Mouse (Mus musculus): ENCODE measurements around the gene Ms4a4c. TPM values are rescaled to one million over a fixed set of nuclear protein-coding genes. Genes with fewer than 3 reads are reported as not detected.
"Not testable (repeated sequence)": the region's sequence is repeated elsewhere in the genome, so short reads cannot be mapped to it uniquely, and the experiment has no call there.

Gene Ms4a4c
- polyA plus RNA-seq, 1 experiment: not detected

DNA sequence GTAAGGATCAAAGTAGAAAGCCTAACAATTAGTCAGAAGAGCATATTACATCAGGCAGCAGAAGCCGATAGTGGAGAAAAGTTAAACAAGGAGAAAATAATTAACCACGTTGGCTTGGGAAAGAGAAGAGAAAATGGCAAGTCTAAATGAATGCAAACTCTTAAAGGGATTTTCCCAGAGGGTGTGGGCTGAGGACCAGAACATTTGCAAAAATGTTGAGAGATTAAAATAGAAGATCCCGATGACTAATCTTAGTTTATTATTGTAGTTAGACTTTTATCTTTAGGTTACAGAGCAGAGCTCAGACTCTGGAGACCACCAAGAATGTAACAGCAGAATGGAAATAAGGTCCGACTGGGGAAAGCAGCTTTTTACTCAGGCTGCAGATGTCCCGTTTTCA is 61.9 kb downstream of the Ms4a4c start:
- Histone ChIP-seq H3ac (ENCODE audit: control insufficient read depth, insufficient read length, low read depth) (no peak overlapping the region), H3K27me3 (ENCODE audit: control insufficient read depth, insufficient read depth, insufficient read length) (no peaks in the 10 kb centered on the region), H3K79me3 (ENCODE audit: low read depth) (no peaks in the 10 kb centered on the region), H3K36me3 (ENCODE audit: control insufficient read depth, insufficient read depth) (no peaks in the 10 kb centered on the region), H3K4me3 (ENCODE audit: insufficient read depth, poor library complexity, severe bottlenecking) (no peak overlapping the region), H3K79me2 (ENCODE audit: control insufficient read depth, insufficient read depth) (no peaks in the 10 kb centered on the region)
- no peak for TF ChIP-seq MAX (IDR thresholded peaks at IDR 0.05)
- no peak for TF ChIP-seq MYOD1 (IDR thresholded peaks at IDR 0.05; ENCODE audit: control insufficient read depth, insufficient read length, low read depth)
- TF ChIP-seq FOSL1 (IDR thresholded peaks at IDR 0.05; ENCODE audit: insufficient read depth, low read length, poor library complexity, severe bottlenecking): no peak
- no peak for TF ChIP-seq CTCF (IDR thresholded peaks at IDR 0.05; ENCODE audit: control insufficient read depth, insufficient read depth, insufficient read length)
- no peak for TF ChIP-seq CEBPB (IDR thresholded peaks at IDR 0.05; ENCODE audit: low read depth)
- TF ChIP-seq USF1 (IDR thresholded peaks at IDR 0.05; ENCODE audit: low read depth): no peak
- no peak for TF ChIP-seq MYOG (IDR thresholded peaks at IDR 0.05; ENCODE audit: control insufficient read depth, extremely low read depth, insufficient read length)

DNA sequence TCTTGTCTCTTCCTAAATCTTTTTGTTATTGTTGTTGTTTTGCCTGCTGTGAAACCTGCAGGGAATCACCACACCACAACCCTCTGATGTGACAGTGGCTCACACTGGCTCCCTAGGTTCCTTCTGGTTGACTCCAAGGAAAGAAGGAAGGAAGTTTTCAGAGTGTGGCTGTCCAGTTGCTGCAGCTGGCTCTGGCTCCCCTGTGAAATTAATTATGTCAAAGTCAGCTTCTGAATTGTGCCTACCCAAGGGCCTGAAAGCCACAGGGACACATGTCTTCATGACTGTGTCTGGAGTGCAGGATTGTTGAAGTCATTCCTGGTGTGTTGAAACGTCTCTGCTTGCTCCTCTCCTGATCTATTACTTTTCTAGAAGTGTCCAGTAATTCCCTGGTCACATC is 63.8 kb downstream of the Ms4a4c start:
- H3ac ChIP-seq (ENCODE audit: control insufficient read depth, insufficient read length, low read depth); H3K79me2 ChIP-seq (ENCODE audit: control insufficient read depth, insufficient read depth); H3K79me3 ChIP-seq (ENCODE audit: low read depth); H3K4me3 ChIP-seq (ENCODE audit: insufficient read depth, poor library complexity, severe bottlenecking); H3K27me3 ChIP-seq (ENCODE audit: control insufficient read depth, insufficient read depth, insufficient read length); H3K36me3 ChIP-seq (ENCODE audit: control insufficient read depth, insufficient read depth): not testable (repeated sequence)

DNA sequence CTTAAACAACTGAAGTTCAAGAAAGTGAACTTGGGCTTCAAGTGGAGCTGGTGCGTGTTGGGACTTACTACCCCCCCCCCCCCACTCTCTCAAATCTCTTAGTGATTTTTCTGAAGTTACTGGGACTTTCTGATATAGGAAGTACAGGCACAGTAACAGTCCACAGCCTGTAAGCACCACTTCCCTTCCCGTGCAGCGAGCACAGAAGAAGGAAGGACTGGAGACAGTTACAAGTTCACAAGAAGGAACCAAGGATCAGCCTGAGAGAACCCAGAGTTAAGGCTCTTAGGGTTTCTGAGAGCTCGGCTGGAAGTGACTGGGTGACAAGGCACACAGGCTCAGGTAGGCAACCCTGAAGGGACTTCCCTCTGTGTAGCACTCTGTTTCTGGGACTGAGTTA is 64.6 kb downstream of the Ms4a4c start, which contains the start of gene Ms4a6c:
Gene Ms4a6c, plus strand, starts transcription at position 152 of the 400 bp plus-strand sequence.
- H3K79me2 ChIP-seq (ENCODE audit: control insufficient read depth, insufficient read depth); H3K79me3 ChIP-seq (ENCODE audit: low read depth): not testable (repeated sequence)

More for the DNA sequence above, 64.6 kb downstream of the Ms4a4c start, which contains the start of gene Ms4a6c:
- H3K27me3 ChIP-seq (ENCODE audit: control insufficient read depth, insufficient read depth, insufficient read length); H3ac ChIP-seq (ENCODE audit: control insufficient read depth, insufficient read length, low read depth); H3K4me3 ChIP-seq (ENCODE audit: insufficient read depth, poor library complexity, severe bottlenecking); H3K36me3 ChIP-seq (ENCODE audit: control insufficient read depth, insufficient read depth): not testable (repeated sequence)

Other genes with a start within 250 kb of the Ms4a4c start
- gene 1700025F22Rik, start 239.4 kb upstream of the Ms4a4c start, polyA plus RNA-seq (2012; fragmentation: generic; extraction: Trizol): not detected
- gene Ms4a13, start 208.0 kb upstream of the Ms4a4c start, polyA plus RNA-seq (2012; fragmentation: generic; extraction: Trizol): not detected
- not detected for gene Ms4a12, start 172.3 kb upstream of the Ms4a4c start, polyA plus RNA-seq (2012; fragmentation: generic; extraction: Trizol)
- not detected for gene Ms4a1, start 138.5 kb upstream of the Ms4a4c start, polyA plus RNA-seq (2012; fragmentation: generic; extraction: Trizol)
- gene Ms4a5, start 120.9 kb upstream of the Ms4a4c start, polyA plus RNA-seq (2012; fragmentation: generic; extraction: Trizol): not detected
- gene Ms4a14, start 90.3 kb upstream of the Ms4a4c start, polyA plus RNA-seq (2012; fragmentation: generic; extraction: Trizol): not detected
- not detected for gene Ms4a7, start 68.6 kb upstream of the Ms4a4c start, polyA plus RNA-seq (2012; fragmentation: generic; extraction: Trizol)
- gene Ms4a4a, start 29.2 kb upstream of the Ms4a4c start, polyA plus RNA-seq (2012; fragmentation: generic; extraction: Trizol): not detected
- gene Ms4a4b, start 38.8 kb downstream of the Ms4a4c start, polyA plus RNA-seq (2012; fragmentation: generic; extraction: Trizol): not detected
- not detected for gene Ms4a6c, start 64.6 kb downstream of the Ms4a4c start, polyA plus RNA-seq (2012; fragmentation: generic; extraction: Trizol)
- gene Gm8369, start 81.2 kb downstream of the Ms4a4c start, polyA plus RNA-seq (2012; fragmentation: generic; extraction: Trizol): not detected
- not detected for gene Ms4a6b, start 111.7 kb downstream of the Ms4a4c start, polyA plus RNA-seq (2012; fragmentation: generic; extraction: Trizol)
- not detected for gene Ms4a4d, start 132.0 kb downstream of the Ms4a4c start, polyA plus RNA-seq (2012; fragmentation: generic; extraction: Trizol)
- gene Ms4a6d, start 200.1 kb downstream of the Ms4a4c start, polyA plus RNA-seq (2012; fragmentation: generic; extraction: Trizol): not detected
- gene Ms4a2, start 218.9 kb downstream of the Ms4a4c start, polyA plus RNA-seq (2012; fragmentation: generic; extraction: Trizol): not detected
- gene Ms4a3, start 236.1 kb downstream of the Ms4a4c start, polyA plus RNA-seq (2012; fragmentation: generic; extraction: Trizol): not detected

Measured in C2C12 (cell line).